Mouse (Mus musculus): ENCODE measurements around the gene Ifna7.
"Not testable (repeated sequence)": the region's sequence is repeated elsewhere in the genome, so short reads cannot be mapped to it uniquely, and the experiment has no call there.

GRCm38 (mm10) chr4:88785409-88785808 lies 30.6 kb upstream of the Ifna7 start, which contains the start of gene Gm13276:
- TF ChIP-seq MAFK (IDR thresholded peaks at IDR 0.05; ENCODE audit: insufficient read depth, low read depth, low read length); ZNF384 (IDR thresholded peaks at IDR 0.05; ENCODE audit: low read depth, low read length); ZC3H11A (IDR thresholded peaks at IDR 0.05; ENCODE audit: borderline replicate concordance, low read depth, low read length); HCFC1 (IDR thresholded peaks at IDR 0.05; ENCODE audit: borderline replicate concordance, insufficient read depth, low read length); CHD2 (IDR thresholded peaks at IDR 0.05; ENCODE audit: low read depth, low read length): not testable (repeated sequence)
